Mouse (Mus musculus): Measurements from ENCODE around the gene Usp32.

DNA sequence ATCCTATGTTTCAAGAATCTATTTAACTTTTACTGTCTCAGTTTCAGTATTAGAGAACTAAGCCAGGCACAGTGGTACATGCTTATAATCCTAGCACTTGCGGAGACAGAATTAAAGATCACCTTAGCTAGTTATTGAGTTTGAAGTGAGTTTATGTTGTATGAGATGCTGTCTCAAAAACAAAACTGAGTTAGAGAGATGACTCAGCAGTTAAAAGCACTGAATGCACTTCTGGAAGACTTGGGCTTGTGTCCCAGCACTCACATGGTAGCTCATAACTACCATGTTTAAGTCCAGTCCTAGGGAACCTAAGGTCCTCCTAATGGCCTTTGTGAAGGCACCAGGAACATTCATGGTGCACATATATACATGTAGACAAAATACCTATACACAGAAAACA lies 82.4 kb downstream of the Usp32 start:
- no peak for TF ChIP-seq CTCF (IDR thresholded peaks at IDR 0.05; ENCODE audit: low read depth)
- no peak for TF ChIP-seq EP300 (IDR thresholded peaks at IDR 0.05; ENCODE audit: low read depth)

Measured in heart, postnatal 0 days (tissue).